Mouse (Mus musculus) cerebellum, postnatal 14 days (tissue): ENCODE results near the gene Rapgef4.

Experiments used
- DNase-seq, 2 experiments: peaks; one replicate each; pipeline ENCODE4 v3.0.0; 2021; ENCODE audit warnings: mixed read lengths in 2 of 2

Rapgef4 gene

GRCm38 (mm10) chr2:72199451-72199850, 218.4 kb downstream of the Rapgef4 start:
- no peak for DNase-seq

DNA sequence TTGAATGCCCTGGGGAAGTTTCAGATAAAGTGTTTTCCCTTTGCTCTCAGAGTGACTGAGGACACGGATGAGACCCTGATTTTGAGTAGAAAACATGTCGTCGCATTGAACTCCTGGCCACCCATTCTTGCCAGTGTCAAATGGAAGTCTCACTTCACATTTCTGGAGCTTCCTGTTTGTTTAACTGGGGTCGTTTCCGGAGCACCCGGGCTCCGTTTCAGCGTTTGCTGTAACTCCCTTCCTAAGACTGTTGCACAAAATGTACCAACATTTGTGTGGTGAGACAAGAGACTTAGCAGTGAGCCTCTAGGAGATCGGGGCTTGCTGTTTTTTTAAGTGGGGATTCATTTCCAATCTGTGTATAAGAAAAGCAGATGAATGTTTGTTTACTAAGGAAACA, 220.5 kb downstream of the Rapgef4 start:
- no peak for DNase-seq

DNA sequence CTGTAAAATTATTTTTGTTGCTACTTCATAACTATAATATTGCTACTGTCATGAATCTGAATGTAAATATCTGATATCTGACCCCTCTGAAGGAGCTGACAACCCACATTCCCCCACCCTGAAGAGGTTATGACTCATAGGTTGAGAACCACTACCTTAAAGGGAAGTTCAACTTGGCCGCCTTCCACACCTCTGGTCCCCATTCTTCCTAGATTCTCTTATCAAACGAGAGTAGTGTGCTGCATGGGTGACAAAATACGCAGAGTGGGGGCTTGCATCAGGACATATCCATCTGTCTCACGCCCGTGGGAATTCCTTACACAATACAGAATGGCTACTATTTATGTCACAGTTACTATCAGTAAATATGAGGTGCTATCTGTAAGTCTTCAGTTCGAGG, 221.2 kb downstream of the Rapgef4 start:
- DNase-seq, result no peak

GRCm38 (mm10) chr2:72203609-72204008, 222.6 kb downstream of the Rapgef4 start:
- peak; percentile 76 to 85 for DNase-seq

GRCm38 (mm10) chr2:72205869-72206268, 224.8 kb downstream of the Rapgef4 start:
- DNase-seq, result peak; percentile 29 to 38

DNA sequence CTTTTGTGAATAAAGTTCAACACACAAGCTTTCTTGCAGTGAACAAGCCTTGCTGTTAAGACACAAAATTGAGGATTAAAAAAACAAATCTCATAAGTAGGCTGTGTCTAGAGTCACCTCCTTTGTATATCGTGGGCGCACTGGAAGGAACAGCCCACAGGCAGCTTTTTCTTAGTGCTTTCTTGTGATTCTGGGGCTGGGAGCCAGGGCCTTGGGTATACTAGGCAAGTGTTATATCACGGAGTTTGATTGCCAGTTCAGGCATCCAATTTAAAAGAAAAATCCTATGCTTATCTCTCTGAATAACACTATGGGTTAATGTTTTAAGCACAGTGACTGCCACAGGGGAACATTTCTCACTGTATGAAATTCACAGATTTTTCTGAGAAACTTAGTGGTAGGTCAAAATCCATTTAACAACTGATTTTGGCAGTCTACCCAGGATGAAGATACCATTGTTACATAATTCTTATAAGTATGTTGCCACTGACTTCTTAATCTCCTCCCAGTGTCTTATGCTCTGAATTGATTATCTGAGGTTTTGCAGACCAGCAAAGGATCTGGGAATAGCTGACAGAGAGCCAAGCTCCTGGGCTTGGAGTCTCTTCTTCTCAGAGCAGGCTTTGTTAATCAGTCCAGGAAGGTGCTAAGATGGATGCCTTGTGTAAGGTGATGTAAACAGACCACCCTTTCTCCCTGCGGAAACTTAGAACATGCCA, 225.6 kb downstream of the Rapgef4 start:
- no peak for DNase-seq

GRCm38 (mm10) chr2:72217336-72217735, 236.3 kb downstream of the Rapgef4 start:
- no peak for DNase-seq

- DNase-seq, result peak; percentile 69 to 80
Measured at GRCm38 (mm10) chr2:72219921-72220320, 238.9 kb downstream of the Rapgef4 start.

- DNase-seq, result no peak
Measured at GRCm38 (mm10) chr2:72221283-72221682, 240.2 kb downstream of the Rapgef4 start.

DNA sequence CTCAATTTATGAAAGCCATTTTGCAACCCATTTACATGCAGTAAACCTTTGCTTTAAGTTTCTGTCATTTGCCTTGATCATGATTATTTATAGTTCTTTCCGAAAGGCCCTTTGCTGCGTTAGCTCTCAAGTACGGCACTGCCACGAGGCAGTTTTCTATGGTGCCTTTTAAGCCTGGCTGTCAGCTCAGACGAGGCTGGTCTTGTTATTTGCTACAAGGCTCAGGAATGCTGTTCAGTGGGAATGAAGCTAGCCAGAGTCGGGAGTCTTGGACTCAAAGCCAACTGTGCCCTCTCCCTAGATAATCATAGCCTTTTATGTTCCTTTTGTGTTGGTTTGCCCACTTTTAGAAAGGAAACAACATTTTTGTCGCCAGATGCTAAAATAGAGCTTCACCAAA, 240.7 kb downstream of the Rapgef4 start:
- DNase-seq, result no peak

DNA sequence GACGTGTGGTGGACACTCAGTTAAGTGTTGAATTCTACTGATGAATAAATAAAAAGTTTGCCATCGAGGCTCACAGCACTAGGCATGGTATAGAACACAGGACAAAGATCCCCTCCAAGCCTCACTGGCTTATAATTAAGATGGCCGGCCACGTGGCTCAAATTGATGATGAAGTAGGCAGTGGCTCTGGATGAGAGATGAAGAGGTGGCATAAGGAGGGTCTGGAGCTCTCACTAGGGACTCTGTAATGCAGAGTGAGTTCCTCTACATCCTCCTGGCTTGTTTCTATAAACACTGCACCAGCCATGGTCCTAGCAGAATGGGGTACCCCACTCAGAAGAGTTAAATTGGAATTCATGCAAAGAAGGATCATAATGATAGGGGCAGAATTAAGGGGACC, 241.2 kb downstream of the Rapgef4 start:
- no peak for DNase-seq

- no peak for DNase-seq
Measured at GRCm38 (mm10) chr2:72222736-72223455, 241.9 kb downstream of the Rapgef4 start.

DNA sequence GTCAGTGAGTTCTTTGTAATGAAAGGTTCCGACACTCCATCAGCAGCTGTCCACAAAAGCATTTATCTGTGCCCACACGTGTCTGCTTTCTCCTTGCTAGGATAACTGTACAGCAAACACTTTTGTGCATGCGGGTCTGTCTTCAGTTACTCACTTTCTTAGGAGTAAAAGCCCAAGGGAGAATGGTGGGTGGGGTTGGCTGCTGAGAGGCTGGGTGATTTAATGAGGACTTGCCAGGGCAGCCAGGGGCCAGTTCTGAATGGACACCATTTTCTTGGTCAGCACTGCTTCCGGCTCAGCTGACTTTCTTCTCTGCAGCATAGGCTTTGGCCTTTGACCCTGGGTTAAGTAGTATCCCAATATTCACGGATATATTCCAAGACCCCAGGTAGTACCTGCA, 242.4 kb downstream of the Rapgef4 start:
- DNase-seq, result no peak

- DNase-seq, result no peak
Measured at GRCm38 (mm10) chr2:72226006-72226405, 245.0 kb downstream of the Rapgef4 start.

GRCm38 (mm10) chr2:72227416-72227815, 246.4 kb downstream of the Rapgef4 start:
- no peak for DNase-seq

DNA sequence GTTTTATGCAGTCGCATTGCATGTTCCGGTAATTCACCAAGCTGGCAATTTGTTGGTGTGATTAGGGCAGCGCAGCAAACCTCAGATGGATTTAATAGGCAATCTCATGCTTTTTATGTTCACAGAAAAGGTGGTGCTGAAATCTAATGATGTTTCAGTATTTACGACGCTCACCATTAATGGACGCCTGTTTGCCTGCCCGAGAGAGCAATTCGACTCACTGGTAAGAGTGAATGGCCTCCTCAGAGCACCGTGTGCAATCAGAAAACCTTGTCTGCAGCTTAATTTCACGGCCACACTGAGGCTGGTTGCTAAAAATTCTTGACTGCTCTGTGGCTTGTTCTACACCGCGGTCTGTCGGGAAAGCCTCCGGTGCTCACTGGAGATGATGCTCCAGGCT, 247.8 kb downstream of the Rapgef4 start:
- DNase-seq, result no peak

- no peak for DNase-seq
Measured at GRCm38 (mm10) chr2:72230545-72230944, 249.5 kb downstream of the Rapgef4 start.

- no peak for DNase-seq
Measured at GRCm38 (mm10) chr2:72234085-72234484, 253.0 kb downstream of the Rapgef4 start.

DNA sequence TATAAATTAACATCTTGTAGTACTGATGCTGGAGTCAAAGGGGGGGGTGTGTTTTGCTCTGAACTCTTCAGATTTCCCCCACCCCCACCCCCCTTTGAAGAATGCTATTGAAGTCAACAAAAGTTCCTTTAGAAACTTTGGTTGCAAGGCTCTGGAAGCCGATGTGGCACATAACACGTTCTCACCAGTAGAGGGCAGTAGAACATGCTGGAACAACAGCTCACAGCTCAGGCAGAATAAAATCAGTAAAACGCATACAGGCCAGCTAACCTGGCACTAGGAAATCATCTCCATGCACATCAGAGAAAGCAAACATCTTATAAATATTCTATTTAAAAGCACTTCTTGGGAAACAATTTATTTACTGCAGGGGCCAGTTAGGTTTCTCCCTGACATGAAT, 253.9 kb downstream of the Rapgef4 start:
- DNase-seq, result peak; percentile 80 to 82

DNA sequence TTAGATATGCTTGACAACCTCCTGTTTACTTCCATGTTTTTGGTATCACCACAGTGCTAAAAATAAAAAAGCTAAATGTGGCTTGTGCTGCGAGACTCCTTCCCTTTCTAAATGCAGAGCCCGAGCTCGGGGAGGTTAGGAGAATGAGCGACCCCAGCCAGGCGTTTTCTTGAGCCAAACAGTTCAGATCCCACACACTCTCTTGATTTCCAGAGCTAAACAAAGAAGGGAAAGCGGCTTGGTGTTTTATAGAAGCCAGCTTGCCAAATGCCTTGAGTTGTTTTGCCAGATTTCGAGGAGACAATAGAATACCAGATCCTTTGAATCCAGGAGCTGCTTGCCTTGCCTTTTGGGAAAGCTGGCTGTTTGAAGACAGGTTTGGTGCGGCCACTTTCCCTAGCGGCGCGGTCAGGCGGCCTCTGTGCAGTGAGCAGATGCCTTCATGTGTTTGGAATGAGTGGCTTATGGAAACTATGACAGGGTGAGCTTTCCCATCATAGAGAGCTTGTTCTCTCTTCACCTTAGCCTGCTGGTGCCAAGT, 254.4 kb downstream of the Rapgef4 start:
- DNase-seq, result peak; percentile 24 to 38

- DNase-seq, result no peak
Measured at GRCm38 (mm10) chr2:72238421-72238820, 257.4 kb downstream of the Rapgef4 start.

- no peak for DNase-seq
Measured at GRCm38 (mm10) chr2:72238925-72239324, 257.9 kb downstream of the Rapgef4 start.

GRCm38 (mm10) chr2:72239456-72239855, 258.4 kb downstream of the Rapgef4 start:
- DNase-seq, result no peak

DNA sequence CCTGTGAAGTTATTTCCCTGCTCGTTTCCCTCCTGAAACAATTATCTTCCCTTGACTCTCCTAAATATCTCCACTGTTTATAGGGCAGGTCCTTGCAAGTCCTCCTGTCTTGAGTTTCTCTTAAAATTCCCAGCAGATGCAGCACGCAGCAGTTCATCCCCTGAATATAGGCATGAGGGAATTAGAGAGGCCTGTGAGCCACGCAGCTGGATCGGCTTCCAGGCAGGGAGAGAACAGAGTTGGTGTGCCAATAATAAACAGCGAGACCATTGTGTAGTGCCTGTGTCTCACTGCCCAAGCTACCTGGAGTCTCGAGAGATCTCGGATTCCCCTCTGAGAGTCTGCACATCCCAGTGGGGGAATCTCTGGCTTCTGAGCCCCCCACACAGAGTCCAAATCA, 259.0 kb downstream of the Rapgef4 start:
- DNase-seq, result no peak
